Mouse (Mus musculus) MEL (cell line): ENCODE data around the gene Dnaja4. TPM values are rescaled to one million over a fixed set of nuclear protein-coding genes. Genes with fewer than 3 reads are reported as not detected.

Source experiments
- DNase-seq: peaks from one replicate; pipeline ENCODE4 v3.0.0; 2011; ENCODE audit warnings: low read depth, low spot score
- H3K27ac ChIP-seq: 2 replicates; pipeline ENCODE4 v1.5.1; 2012; ENCODE audit warnings: low read depth, mild to moderate bottlenecking, control low read depth, low read length, moderate library complexity; ENCODE audit not compliant: control insufficient read depth
- H3K27me3 ChIP-seq, 2 experiments: fragments of 150-350 bp in 1 of 2; sonication (generic) in 1 of 2; 2 replicates each; pipeline ENCODE4 v1.6.1; 2012; ENCODE audit warnings: low read length in 2 of 2, mild to moderate bottlenecking in 2 of 2, improper control_type of control experiment in 1 of 2, moderate library complexity in 1 of 2; ENCODE audit not compliant: insufficient read depth in 2 of 2, control insufficient read depth in 1 of 2
- H3K36me3 ChIP-seq, 2 experiments: 2 replicates each; pipeline ENCODE4 v1.6.1; 2012 to 2014; ENCODE audit warnings: low read length in 2 of 2, improper control_type of control experiment in 1 of 2, inconsistent platforms in 1 of 2, mild to moderate bottlenecking in 1 of 2; ENCODE audit not compliant: insufficient read depth in 2 of 2, control insufficient read depth in 1 of 2
- H3K4me1 ChIP-seq, 2 experiments: fragments of 150-350 bp in 1 of 2; sonication (generic) in 1 of 2; 2 replicates each; pipeline ENCODE4 v1.6.1; 2012; ENCODE audit warnings: low read length in 2 of 2, improper control_type of control experiment in 1 of 2, mild to moderate bottlenecking in 1 of 2; ENCODE audit not compliant: insufficient read depth in 2 of 2, control insufficient read depth in 1 of 2
- H3K4me3 ChIP-seq, 2 experiments: fragments of 150-350 bp in 1 of 2; sonication (generic) in 1 of 2; 2 replicates each; pipeline ENCODE4 v1.5.1; 2012; ENCODE audit warnings: low read depth in 2 of 2, low read length in 2 of 2, mild to moderate bottlenecking in 2 of 2, moderate library complexity in 2 of 2, control low read depth in 1 of 2, improper control_type of control experiment in 1 of 2; ENCODE audit not compliant: control insufficient read depth in 1 of 2, insufficient read depth in 1 of 2
- H3K79me2 ChIP-seq: 2 replicates; pipeline ENCODE4 v1.6.1; 2012; ENCODE audit warnings: mild to moderate bottlenecking, low read length, moderate library complexity; ENCODE audit not compliant: control insufficient read depth, poor library complexity, insufficient read depth
- H3K9ac ChIP-seq: 2 replicates; pipeline ENCODE4 v1.6.1; 2012; ENCODE audit warnings: low read depth, mild to moderate bottlenecking, control low read depth, low read length, moderate library complexity; ENCODE audit not compliant: control insufficient read depth, poor library complexity, severe bottlenecking
- H3K9me3 ChIP-seq: fragments of 150-350 bp; sonication (generic); replicated peaks from 2 replicates; pipeline ENCODE4 v1.6.1; 2012; ENCODE audit warnings: mild to moderate bottlenecking, low read length, improper control_type of control experiment, moderate library complexity; ENCODE audit not compliant: insufficient read depth
- BHLHE40 ChIP-seq: IDR thresholded peaks from 2 replicates; pipeline ENCODE4 v1.6.1; 2012; ENCODE audit warnings: low read depth, mild to moderate bottlenecking, inconsistent platforms, low read length, improper control_type of control experiment, borderline replicate concordance
- CHD2 ChIP-seq: IDR thresholded peaks from 2 replicates; pipeline ENCODE4 v1.6.1; 2011; ENCODE audit warnings: low read length, improper control_type of control experiment
- CTCF ChIP-seq, 3 experiments: IDR thresholded peaks in 2 of 3; conservative IDR thresholded peaks in 1 of 3; 2 replicates each; pipeline ENCODE4 v1.5.1; 2011 to 2012; ENCODE audit warnings: low read length in 3 of 3, low read depth in 2 of 3, mild to moderate bottlenecking in 2 of 3, improper control_type of control experiment in 1 of 3, inconsistent platforms in 1 of 3, mixed read lengths in 1 of 3, moderate library complexity in 1 of 3; ENCODE audit not compliant: control insufficient read depth in 1 of 3, insufficient read depth in 1 of 3, poor library complexity in 1 of 3, severe bottlenecking in 1 of 3
- ELF1 ChIP-seq: IDR thresholded peaks from 2 replicates; pipeline ENCODE4 v1.6.1; 2014; ENCODE audit warnings: low read depth, mild to moderate bottlenecking, inconsistent platforms, low read length, improper control_type of control experiment, moderate library complexity
- EP300 ChIP-seq, 2 experiments: IDR thresholded peaks; 2 replicates each; pipeline ENCODE4 v1.6.1; 2011; ENCODE audit warnings: improper control_type of control experiment in 2 of 2, low read length in 2 of 2, low read depth in 1 of 2, mild to moderate bottlenecking in 1 of 2
- KAT2A ChIP-seq: conservative IDR thresholded peaks from 2 replicates; pipeline ENCODE4 v1.6.1; 2012; ENCODE audit warnings: low read depth, low read length, improper control_type of control experiment, inconsistent platforms
- MAFK ChIP-seq: IDR thresholded peaks from 2 replicates; pipeline ENCODE4 v1.6.1; 2011; ENCODE audit warnings: low read depth, mild to moderate bottlenecking, low read length, improper control_type of control experiment, borderline replicate concordance
- MAX ChIP-seq: IDR thresholded peaks from 2 replicates; pipeline ENCODE4 v1.6.1; 2011; ENCODE audit warnings: low read length, improper control_type of control experiment
- MAZ ChIP-seq: IDR thresholded peaks from 2 replicates; pipeline ENCODE4 v1.6.1; 2012; ENCODE audit warnings: low read depth, mild to moderate bottlenecking, inconsistent platforms, low read length, improper control_type of control experiment
- MYB ChIP-seq: IDR thresholded peaks from 2 replicates; pipeline ENCODE4 v1.6.1; 2011; ENCODE audit warnings: mild to moderate bottlenecking, low read depth, low read length, improper control_type of control experiment
- NELFE ChIP-seq: IDR thresholded peaks from 2 replicates; pipeline ENCODE4 v1.6.1; 2011; ENCODE audit warnings: low read depth, low read length, improper control_type of control experiment
- NRF1 ChIP-seq: IDR thresholded peaks from 2 replicates; pipeline ENCODE4 v1.6.1; 2014; ENCODE audit warnings: low read depth, mild to moderate bottlenecking, inconsistent platforms, low read length, improper control_type of control experiment, moderate library complexity; ENCODE audit not compliant: poor library complexity, insufficient read depth, severe bottlenecking
- POLR2AphosphoS2 ChIP-seq: IDR thresholded peaks from 2 replicates; pipeline ENCODE4 v1.6.1; 2011; ENCODE audit warnings: low read length, improper control_type of control experiment
- POLR2AphosphoS5 ChIP-seq: IDR thresholded peaks from 2 replicates; pipeline ENCODE4 v1.6.1; 2012; ENCODE audit warnings: low read depth, borderline replicate concordance, mild to moderate bottlenecking, inconsistent platforms, low read length, moderate library complexity, mixed read lengths
- SMC3 ChIP-seq: IDR thresholded peaks from 2 replicates; pipeline ENCODE4 v1.6.1; 2011; ENCODE audit warnings: low read depth, low read length, improper control_type of control experiment
- TBP ChIP-seq: IDR thresholded peaks from 2 replicates; pipeline ENCODE4 v1.8.0; 2011; ENCODE audit warnings: low read depth, low read length, improper control_type of control experiment
- UBTF ChIP-seq: IDR thresholded peaks from 2 replicates; pipeline ENCODE4 v1.6.1; 2012; ENCODE audit warnings: low read depth, mild to moderate bottlenecking, inconsistent platforms, low read length, improper control_type of control experiment, moderate library complexity, borderline replicate concordance; ENCODE audit not compliant: insufficient read depth
- USF2 ChIP-seq, 2 experiments: IDR thresholded peaks; 2 replicates each; pipeline ENCODE4 v1.6.1; 2011 to 2012; ENCODE audit warnings: improper control_type of control experiment in 2 of 2, low read length in 2 of 2, borderline replicate concordance in 1 of 2, inconsistent platforms in 1 of 2, low read depth in 1 of 2, mild to moderate bottlenecking in 1 of 2; ENCODE audit not compliant: insufficient read depth in 1 of 2
- ZKSCAN1 ChIP-seq: IDR thresholded peaks from 2 replicates; pipeline ENCODE4 v1.6.1; 2012; ENCODE audit warnings: low read depth, mild to moderate bottlenecking, inconsistent platforms, low read length, improper control_type of control experiment, moderate library complexity
- ZNF384 ChIP-seq: IDR thresholded peaks from 2 replicates; pipeline ENCODE4 v1.6.1; 2012; ENCODE audit warnings: low read depth, mild to moderate bottlenecking, inconsistent platforms, low read length, improper control_type of control experiment
- polyA plus RNA-seq, 2 experiments: library from polyadenylated mRNA; stranded (reverse) in 1 of 2; unstranded in 1 of 2; fragments of >175 nt in 1 of 2; fragments of >200 nt in 1 of 2; gene quantifications; 2 replicates each; pipeline versions ENCODE4 v1.2.1 to v1.2.4; 2012; ENCODE audit warnings: low replicate concordance in 2 of 2, low read depth in 1 of 2; ENCODE audit not compliant: insufficient read length in 2 of 2, insufficient read depth in 1 of 2, missing spikeins in 1 of 2
- total RNA-seq: library from RNA; depleted of rRNA; stranded (reverse); fragments of 300-350 nt; gene quantifications from 2 replicates; pipeline ENCODE4 v1.2.3, GENCODE M21; 2012

Gene Dnaja4
- total and polyA plus RNA-seq, 3 experiments, result 10.9 to 13.0 TPM; not detected in 1

DNA sequence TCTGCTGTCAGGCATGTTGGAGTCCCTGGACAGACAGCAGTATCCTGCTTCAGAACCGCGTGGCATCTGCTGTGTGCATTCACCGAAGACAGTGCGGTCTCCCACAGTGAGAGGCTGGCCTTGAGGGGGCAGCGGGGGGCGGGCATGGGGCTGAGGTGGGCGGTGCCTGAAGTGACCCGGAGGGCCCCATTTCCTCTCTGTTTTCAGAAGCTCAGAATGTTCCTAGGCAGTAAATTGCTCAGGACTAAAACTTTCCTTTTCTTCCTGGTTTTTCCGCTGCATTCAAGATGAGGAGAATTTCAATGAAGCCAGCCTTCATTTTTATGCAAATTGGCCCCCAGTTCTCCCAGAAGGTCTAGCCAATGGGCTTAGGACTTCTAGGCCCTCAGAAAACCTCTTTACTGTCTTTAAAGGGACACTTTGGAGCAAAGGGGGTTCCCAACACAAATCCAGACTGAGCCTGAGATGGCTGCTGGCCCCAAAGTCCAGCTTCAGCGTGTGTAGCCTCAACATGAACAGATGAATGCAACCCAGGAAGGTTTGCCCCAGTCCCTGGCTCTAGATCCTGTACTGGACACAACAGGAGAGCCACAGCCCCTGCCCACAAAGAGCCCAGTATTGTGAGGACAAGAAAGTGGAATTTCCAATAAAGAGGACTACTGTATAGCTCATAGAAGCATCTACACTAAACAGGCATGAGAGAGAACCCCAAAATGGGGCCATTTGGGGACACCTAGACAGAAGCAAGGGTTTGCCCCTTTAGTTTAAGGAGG, 36.9 kb upstream of the Dnaja4 start, which contains the start of gene Acsbg1:
Gene Acsbg1 (minus strand): TSS at position 266 of the 773 bp plus-strand sequence.
- H3K9ac ChIP-seq, result no peak within 1 kb of the TSS
- H3K27me3 ChIP-seq, result no peaks in the 10 kb centered on the region
- H3K9me3 ChIP-seq, result no peaks in the 10 kb centered on the region
- peaks cover 6 to 8% of the 10 kb centered on the region in 2 experiments; a peak in 2 of 4 replicates for H3K4me1 ChIP-seq
- no peak for TF ChIP-seq BHLHE40
- TF ChIP-seq ELF1, result no peak
- TF ChIP-seq NRF1, result no peak
- no peak for TF ChIP-seq SMC3
- no peak for TF ChIP-seq CTCF (IDR thresholded peaks at IDR 0.05 in 2 of 3, conservative IDR thresholded peaks at IDR 0.05 in 1 of 3; ENCODE audit: control insufficient read depth in 1 of 3, insufficient read depth in 1 of 3, low read depth in 2 of 3, low read length in 3 of 3, poor library complexity in 1 of 3, severe bottlenecking in 1 of 3)
- TF ChIP-seq POLR2AphosphoS5, result no peak
- no peak for TF ChIP-seq KAT2A
- no peak for TF ChIP-seq CHD2
- TF ChIP-seq TBP, result no peak
- TF ChIP-seq NELFE, result no peak
- TF ChIP-seq MYB, result no peak
- TF ChIP-seq POLR2AphosphoS2, result no peak
- TF ChIP-seq MAZ, result no peak
- TF ChIP-seq UBTF, result no peak
- no peak for TF ChIP-seq MAFK
- no peak for TF ChIP-seq MAX
- no peak for TF ChIP-seq EP300 (IDR thresholded peaks at IDR 0.05; ENCODE audit: low read depth in 1 of 2, low read length in 2 of 2)
- no peak for TF ChIP-seq USF2 (IDR thresholded peaks at IDR 0.05; ENCODE audit: borderline replicate concordance in 1 of 2, insufficient read depth in 1 of 2, low read depth in 1 of 2, low read length in 2 of 2)
- TF ChIP-seq ZKSCAN1, result no peak
- TF ChIP-seq, all 39 proteins: peak for 0
- no peak for DNase-seq
- Histone ChIP-seq H3K27ac (no peak within 1 kb of the TSS), H3K79me2 (no peaks in the 10 kb centered on the region), H3K4me3 (no peak within 1 kb of the TSS), H3K36me3 (peaks cover 0 to 7% of the 10 kb centered on the region in 2 experiments; a peak in 2 of 4 replicates)

DNA sequence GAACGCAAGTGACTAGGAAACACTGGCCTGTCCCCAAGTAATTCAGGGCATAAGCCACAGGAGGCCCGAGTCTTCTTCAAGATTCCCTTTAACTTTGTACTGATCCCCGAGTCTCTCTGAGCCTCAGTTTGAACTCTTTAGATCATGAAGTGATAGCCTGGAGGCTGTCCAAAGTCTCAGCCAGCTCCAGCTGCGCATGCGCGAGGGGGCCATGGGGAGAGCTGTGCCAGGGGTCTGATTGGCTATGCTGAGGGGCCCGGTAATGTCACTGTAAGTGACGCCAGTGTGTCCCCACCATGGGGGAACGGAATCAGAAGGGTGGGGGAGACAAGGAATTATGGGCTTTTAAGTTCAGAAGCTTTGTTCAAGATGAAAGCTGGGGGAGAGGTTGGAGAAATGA, 34.3 kb upstream of the Dnaja4 start:
- no peaks in the 10 kb centered on the region for H3K9me3 ChIP-seq
- peaks cover 0 to 7% of the 10 kb centered on the region in 2 experiments; a peak in 2 of 4 replicates for H3K36me3 ChIP-seq
- no peaks in the 10 kb centered on the region for H3K27me3 ChIP-seq
- no peak overlapping the region for H3K27ac ChIP-seq
- DNase-seq, result peak; percentile 58
- H3K4me3 ChIP-seq, result peak overlapping the region; percentile 35 to 51; a peak in 3 of 4 replicates
- H3K79me2 ChIP-seq, result no peaks in the 10 kb centered on the region
- peak; percentile 87 for TF ChIP-seq NRF1
- peak; percentile 21; the same call in 1 of the 2 replicates for TF ChIP-seq NELFE
- TF ChIP-seq MAZ, result no peak
- no peak for TF ChIP-seq ZNF384
- TF ChIP-seq, all 39 proteins: peak for 2
- Histone ChIP-seq H3K9ac (peak overlapping the region; percentile 38; the same call in 1 of the 2 replicates), H3K4me1 (peaks cover 6 to 8% of the 10 kb centered on the region in 2 experiments; a peak in 2 of 4 replicates)
